Mouse (Mus musculus): ENCODE measurements around the gene Dennd2a. TPM values are rescaled to one million over a fixed set of nuclear protein-coding genes. Genes with fewer than 3 reads are reported as not detected.

Gene Dennd2a
- polyA plus RNA-seq, 1 experiment: 7.3 TPM

DNA sequence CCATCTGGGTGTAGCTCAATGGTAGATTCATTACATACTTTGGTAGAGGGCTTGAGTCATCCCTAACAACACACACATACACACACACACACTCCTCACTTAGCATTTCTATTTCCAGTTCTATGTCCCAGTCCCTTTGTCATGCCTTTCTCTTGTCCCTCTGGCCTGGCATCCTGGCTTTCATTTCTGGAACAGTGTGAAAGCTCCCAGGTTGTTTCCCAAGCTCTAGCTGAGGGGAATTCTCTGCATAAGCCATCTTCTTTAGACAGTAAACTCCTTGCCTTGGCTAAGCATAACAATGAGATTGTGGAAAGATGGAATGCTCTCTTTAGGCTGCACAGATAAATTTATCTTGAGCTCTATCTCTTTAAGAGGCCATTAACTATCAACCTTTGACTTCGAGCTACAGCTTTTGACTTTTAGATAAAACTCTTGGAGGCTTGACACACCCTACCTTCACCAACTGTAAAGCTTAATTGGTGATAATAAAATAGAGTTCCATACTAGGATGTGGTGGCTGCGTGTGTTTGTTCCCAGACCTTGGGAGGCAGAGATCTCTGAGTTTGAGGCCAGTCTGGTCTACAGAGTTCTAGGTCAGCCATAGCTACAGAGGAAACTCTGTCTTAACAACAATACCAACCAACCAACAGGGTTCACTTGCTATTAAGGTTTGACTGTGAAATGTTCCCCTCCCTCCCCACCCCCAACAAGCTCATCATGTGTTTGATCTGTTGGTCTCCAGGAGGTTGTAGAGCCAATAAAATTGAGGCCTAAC is 123.4 kb downstream of the Dennd2a start:
- WGBS: 82% methylated on average over 2 of the region's 2 CpGs
- no peak for TF ChIP-seq CTCF (IDR thresholded peaks at IDR 0.05; ENCODE audit: extremely low read depth, insufficient read depth, insufficient read length, insufficient replicate concordance)
- no peak for TF ChIP-seq POLR2A (IDR thresholded peaks at IDR 0.05; ENCODE audit: low read depth, low read length)
- Histone ChIP-seq H3K27ac (ENCODE audit: insufficient read depth, low read length) (no peak overlapping the region), H3K27me3 (ENCODE audit: control insufficient read depth, insufficient read depth, low read length) (no peaks in the 10 kb centered on the region), H3K36me3 (ENCODE audit: control insufficient read depth, insufficient read depth, low read length) (no peaks in the 10 kb centered on the region), H3K4me1 (ENCODE audit: control insufficient read depth, insufficient read depth, insufficient read length) (no peaks in the 10 kb centered on the region), H3K4me3 (ENCODE audit: extremely low read depth, insufficient read depth, insufficient read length) (no peak overlapping the region)
- DNase-seq (ENCODE audit: low read depth in 1 of 2, low spot score in 2 of 2): no peak

DNA sequence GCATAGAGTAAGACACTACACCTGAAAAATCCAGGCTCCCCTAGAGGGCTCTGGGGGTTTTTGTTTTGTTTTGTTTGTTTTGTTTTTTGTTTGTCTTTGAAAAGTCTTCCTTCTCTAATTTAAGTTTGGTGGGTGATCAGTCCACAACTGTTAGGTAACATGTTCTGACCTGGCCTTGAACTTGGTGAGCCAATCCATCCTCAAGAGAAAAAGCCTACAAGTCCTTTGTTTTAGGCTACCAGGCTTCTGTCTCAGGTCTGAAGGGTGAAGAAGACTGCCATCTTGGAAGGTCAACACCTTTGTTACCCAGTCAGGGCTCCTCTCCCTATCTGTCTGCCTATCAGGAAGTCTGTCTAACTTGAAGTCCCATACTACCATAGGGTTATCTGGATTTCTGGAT is 124.0 kb downstream of the Dennd2a start:
- Histone ChIP-seq H3K27ac (ENCODE audit: insufficient read depth, low read length) (no peak overlapping the region), H3K27me3 (ENCODE audit: control insufficient read depth, insufficient read depth, low read length) (no peaks in the 10 kb centered on the region), H3K4me3 (ENCODE audit: extremely low read depth, insufficient read depth, insufficient read length) (no peak overlapping the region), H3K4me1 (ENCODE audit: control insufficient read depth, insufficient read depth, insufficient read length) (no peaks in the 10 kb centered on the region), H3K36me3 (ENCODE audit: control insufficient read depth, insufficient read depth, low read length) (no peaks in the 10 kb centered on the region)
- no peak for TF ChIP-seq CTCF (IDR thresholded peaks at IDR 0.05; ENCODE audit: extremely low read depth, insufficient read depth, insufficient read length, insufficient replicate concordance)
- no peak for TF ChIP-seq POLR2A (IDR thresholded peaks at IDR 0.05; ENCODE audit: low read depth, low read length)
- DNase-seq (ENCODE audit: low read depth in 1 of 2, low spot score in 2 of 2): no peak

DNA sequence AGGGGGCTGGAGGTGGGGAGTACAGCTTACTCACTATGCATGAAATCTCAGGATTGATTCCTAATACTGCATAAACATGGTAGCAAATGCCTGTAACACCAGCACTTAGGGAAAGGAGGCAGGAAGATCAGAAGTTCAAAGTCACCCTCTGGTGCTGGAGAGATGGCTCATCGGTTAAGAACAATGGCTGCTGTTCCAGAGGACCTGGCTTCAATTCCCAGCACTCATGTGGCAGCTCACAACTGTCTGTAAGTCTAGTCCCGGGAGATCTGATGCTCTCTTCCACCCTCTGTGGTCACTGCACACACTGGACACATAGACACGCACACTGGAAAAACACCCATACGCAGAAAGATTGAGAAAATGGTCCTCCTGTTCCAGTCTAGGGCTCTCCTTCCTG is 124.5 kb downstream of the Dennd2a start:
- WGBS: 91% methylated on average over 4 of the region's 4 CpGs
- H3K27me3 ChIP-seq (ENCODE audit: control insufficient read depth, insufficient read depth, low read length): no peaks in the 10 kb centered on the region
- H3K4me3 ChIP-seq (ENCODE audit: extremely low read depth, insufficient read depth, insufficient read length): no peak overlapping the region
- no peak for DNase-seq (ENCODE audit: low read depth in 1 of 2, low spot score in 2 of 2)
- TF ChIP-seq POLR2A (IDR thresholded peaks at IDR 0.05; ENCODE audit: low read depth, low read length): no peak
- no peaks in the 10 kb centered on the region for H3K36me3 ChIP-seq (ENCODE audit: control insufficient read depth, insufficient read depth, low read length)
- H3K4me1 ChIP-seq (ENCODE audit: control insufficient read depth, insufficient read depth, insufficient read length): no peaks in the 10 kb centered on the region
- no peak overlapping the region for H3K27ac ChIP-seq (ENCODE audit: insufficient read depth, low read length)

DNA sequence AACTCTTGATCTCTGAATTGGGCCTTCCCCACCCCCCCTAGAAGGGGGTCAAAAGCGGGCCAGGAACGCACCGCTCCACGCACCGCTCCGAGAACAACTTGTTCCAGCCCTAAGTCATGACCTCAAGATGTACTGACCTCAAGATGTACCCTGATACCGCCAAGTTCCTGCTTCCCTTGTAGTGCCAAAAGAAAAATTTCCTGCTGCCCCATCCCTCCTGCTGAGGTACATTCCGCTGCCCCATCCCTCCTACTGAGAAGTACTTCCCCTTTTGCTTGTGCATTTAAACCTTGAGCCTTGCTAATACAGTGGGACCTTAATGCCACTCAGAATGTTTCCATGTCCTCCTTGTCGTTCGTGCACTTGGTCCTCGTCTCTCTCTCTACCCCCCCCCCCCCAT is 126.9 kb downstream of the Dennd2a start:
- Histone ChIP-seq H3K4me1 (ENCODE audit: control insufficient read depth, insufficient read depth, insufficient read length) (no peaks in the 10 kb centered on the region), H3K27ac (ENCODE audit: insufficient read depth, low read length) (no peak overlapping the region), H3K27me3 (ENCODE audit: control insufficient read depth, insufficient read depth, low read length) (no peaks in the 10 kb centered on the region), H3K36me3 (ENCODE audit: control insufficient read depth, insufficient read depth, low read length) (no peaks in the 10 kb centered on the region), H3K4me3 (ENCODE audit: extremely low read depth, insufficient read depth, insufficient read length) (no peak overlapping the region)
- no peak for DNase-seq (ENCODE audit: low read depth in 1 of 2, low spot score in 2 of 2)
- 59% methylated on average over 11 of the region's 11 CpGs for WGBS
- no peak for TF ChIP-seq CTCF (IDR thresholded peaks at IDR 0.05; ENCODE audit: extremely low read depth, insufficient read depth, insufficient read length, insufficient replicate concordance)
- TF ChIP-seq POLR2A (IDR thresholded peaks at IDR 0.05; ENCODE audit: low read depth, low read length): no peak

DNA sequence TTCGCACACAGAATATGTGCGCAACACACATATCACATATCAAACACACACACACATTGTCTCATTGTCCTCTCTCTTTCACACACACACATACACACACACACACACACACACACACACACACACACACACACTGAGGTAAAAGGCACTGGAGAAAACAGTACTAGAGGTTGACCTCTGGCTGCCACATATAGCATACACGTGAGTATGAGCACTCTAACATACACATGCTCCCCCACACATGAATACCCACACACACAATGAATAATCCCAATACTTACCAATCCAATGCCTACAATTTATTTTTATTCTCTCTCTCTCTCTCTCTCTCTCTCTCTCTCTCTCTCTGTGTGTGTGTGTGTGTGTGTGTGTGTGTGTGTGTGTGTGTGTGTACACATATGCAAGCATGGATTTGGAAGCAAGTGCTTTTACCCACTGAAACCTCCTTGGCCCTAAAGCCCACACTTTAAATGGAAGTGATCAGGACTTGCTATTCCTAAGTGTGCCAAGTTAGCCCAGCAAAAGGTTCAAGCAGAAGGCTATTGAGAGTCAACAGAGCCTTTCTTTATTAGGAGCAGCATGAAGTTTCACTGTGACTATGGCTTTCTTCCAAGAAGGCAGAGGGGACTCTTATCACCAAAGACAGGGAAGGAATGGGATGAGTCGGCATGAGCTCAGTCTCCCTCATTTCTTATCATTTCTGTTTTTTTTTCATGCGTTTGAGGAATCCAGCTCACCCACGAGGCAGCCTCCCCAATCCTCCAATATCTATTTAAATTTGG is 128.5 kb downstream of the Dennd2a start:
- 79% methylated on average over 6 of the region's 6 CpGs for WGBS
- TF ChIP-seq CTCF (IDR thresholded peaks at IDR 0.05; ENCODE audit: extremely low read depth, insufficient read depth, insufficient read length, insufficient replicate concordance): no peak
- TF ChIP-seq POLR2A (IDR thresholded peaks at IDR 0.05; ENCODE audit: low read depth, low read length): no peak
- no peak for DNase-seq (ENCODE audit: low read depth in 1 of 2, low spot score in 2 of 2)
- no peak overlapping the region for H3K4me3 ChIP-seq (ENCODE audit: extremely low read depth, insufficient read depth, insufficient read length)
- no peak overlapping the region; the same call in 1 of the 2 replicates for H3K27ac ChIP-seq (ENCODE audit: insufficient read depth, low read length)
- H3K36me3 ChIP-seq (ENCODE audit: control insufficient read depth, insufficient read depth, low read length): no peaks in the 10 kb centered on the region
- no peaks in the 10 kb centered on the region for H3K4me1 ChIP-seq (ENCODE audit: control insufficient read depth, insufficient read depth, insufficient read length)
- no peaks in the 10 kb centered on the region for H3K27me3 ChIP-seq (ENCODE audit: control insufficient read depth, insufficient read depth, low read length)

DNA sequence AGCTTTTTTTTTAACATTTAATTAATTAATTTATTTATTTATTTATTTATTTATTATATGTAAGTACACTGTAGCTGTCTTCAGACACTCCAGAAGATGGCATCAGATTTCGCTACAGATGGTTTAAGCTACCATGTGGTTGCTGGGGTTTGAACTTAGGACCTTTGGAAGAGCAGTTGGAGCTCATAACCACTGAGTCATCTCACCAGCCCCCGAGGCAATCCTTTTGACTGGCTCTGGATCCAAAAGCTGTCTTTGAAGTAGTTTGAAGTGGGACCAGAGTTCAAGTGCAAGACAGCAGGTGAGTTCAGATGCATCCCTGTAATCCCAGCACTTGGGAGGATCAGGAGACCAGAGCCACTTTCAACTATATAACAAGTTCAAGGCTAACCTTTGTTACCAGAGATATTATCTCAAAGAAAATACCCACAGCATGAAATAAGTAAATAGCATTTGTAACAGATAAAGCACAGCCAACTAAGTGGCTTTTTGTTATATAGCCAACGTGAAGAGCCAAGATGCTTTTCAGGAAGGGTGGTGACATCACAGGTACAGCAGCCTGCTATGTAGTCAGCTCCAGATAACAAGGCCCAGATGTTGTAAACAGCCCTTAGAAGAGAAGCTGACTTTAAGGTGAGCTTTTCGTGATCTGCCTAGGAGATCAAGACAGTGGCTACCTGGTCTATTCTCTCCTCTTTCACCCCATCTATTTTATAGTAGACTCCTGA is 130.2 kb downstream of the Dennd2a start:
- 73% methylated on average over 4 of the region's 4 CpGs for WGBS
- H3K4me1 ChIP-seq (ENCODE audit: control insufficient read depth, insufficient read depth, insufficient read length): no peaks in the 10 kb centered on the region
- no peak overlapping the region for H3K27ac ChIP-seq (ENCODE audit: insufficient read depth, low read length)
- H3K27me3 ChIP-seq (ENCODE audit: control insufficient read depth, insufficient read depth, low read length): no peaks in the 10 kb centered on the region
- DNase-seq (ENCODE audit: low read depth in 1 of 2, low spot score in 2 of 2): no peak
- TF ChIP-seq POLR2A (IDR thresholded peaks at IDR 0.05; ENCODE audit: low read depth, low read length) (no peak), CTCF (IDR thresholded peaks at IDR 0.05; ENCODE audit: extremely low read depth, insufficient read depth, insufficient read length, insufficient replicate concordance) (no peak)
- no peak overlapping the region for H3K4me3 ChIP-seq (ENCODE audit: extremely low read depth, insufficient read depth, insufficient read length)
- no peaks in the 10 kb centered on the region for H3K36me3 ChIP-seq (ENCODE audit: control insufficient read depth, insufficient read depth, low read length)

All from spleen, adult 2 months (tissue).